Mouse (Mus musculus): ENCODE measurements around the gene Wbp2nl. TPM values are rescaled to one million over a fixed set of nuclear protein-coding genes. Genes with fewer than 3 reads are reported as not detected.
A peak's percentile ranks its signal among the peaks of the same experiment; 100 is the strongest.

Wbp2nl gene
- not detected in 2 replicates for total RNA-seq (2012; rRNA removed)
- not detected in 2 replicates for total RNA-seq (2014; rRNA removed)
- not detected in 2 replicates for polyA plus RNA-seq (2012; ENCODE audit: insufficient read length, low read depth)

DNA sequence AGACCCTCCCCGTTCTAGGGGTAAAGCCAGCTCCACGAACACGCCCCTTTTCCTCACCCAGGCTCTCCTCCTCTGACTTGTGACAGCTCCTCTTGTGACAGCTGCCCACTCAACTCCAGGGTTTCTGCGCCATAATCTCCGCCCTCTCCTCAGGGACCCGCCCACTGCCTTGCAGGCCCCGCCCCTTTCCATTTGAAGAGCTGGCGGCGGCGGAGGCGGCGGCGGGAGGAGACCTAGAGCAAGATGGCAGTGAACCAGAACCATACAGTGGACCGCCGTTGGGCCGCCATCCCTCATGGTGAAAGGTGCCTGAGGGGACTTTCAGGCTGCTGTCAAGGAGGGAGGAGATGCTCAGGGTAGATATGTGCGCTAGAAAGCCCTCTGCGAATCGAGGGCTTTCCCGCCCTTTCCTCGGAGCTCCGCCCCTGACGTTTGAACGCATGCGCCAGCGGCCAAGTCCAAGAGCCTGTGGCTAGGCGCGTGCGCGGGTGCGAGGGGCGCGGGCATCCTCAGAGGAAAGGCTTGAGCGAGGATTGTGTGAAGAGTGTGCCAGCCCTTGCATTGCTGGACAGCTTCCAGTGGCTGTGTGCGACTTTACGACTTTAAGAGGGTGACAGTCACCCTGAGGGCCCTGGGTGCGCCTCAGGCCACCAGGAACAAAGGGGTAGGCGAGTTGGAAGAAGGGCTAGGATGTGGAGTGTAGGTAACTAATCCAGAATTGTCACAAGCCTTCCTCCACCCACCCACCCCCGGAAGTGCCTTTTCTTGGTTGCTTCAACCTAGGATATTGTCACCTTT is at the start of gene Wbp2nl:
Gene Wbp2nl (plus strand): TSS at position 191 of the 798 bp plus-strand sequence.
- Histone ChIP-seq H3K9ac (ENCODE audit: insufficient read depth, low read depth) (no peak within 1 kb of the TSS), H3K79me2 (replicated peaks; ENCODE audit: control insufficient read depth, extremely low read depth, insufficient read depth, poor library complexity, severe bottlenecking) (no peaks in the 10 kb centered on the region), H3K4me2 (ENCODE audit: insufficient read depth, low read depth, poor library complexity, severe bottlenecking) (no peak within 1 kb of the TSS), H3K4me1 (ENCODE audit: control insufficient read depth in 1 of 2, insufficient read depth in 2 of 2) (no peaks in the 10 kb centered on the region), H3K27me3 (replicated peaks) (peaks cover 41% of the 10 kb centered on the region), H3K9me3 (replicated peaks; ENCODE audit: low read length) (peaks cover 6% of the 10 kb centered on the region), H3K36me3 (replicated peaks in 1 of 2; ENCODE audit: control insufficient read depth in 1 of 2, insufficient read depth in 1 of 2, low read length in 1 of 2) (no peaks in the 10 kb centered on the region), H3K4me3 (replicated peaks in 1 of 3; ENCODE audit: low read depth in 2 of 3, low read length in 2 of 3, poor library complexity in 1 of 3) (no peak within 1 kb of the TSS), H3K27ac (ENCODE audit: insufficient read depth, low read depth) (no peak within 1 kb of the TSS)
- TF ChIP-seq ZKSCAN1 (IDR thresholded peaks at IDR 0.05; ENCODE audit: borderline replicate concordance, low read depth, low read length) = no peak
- in situ Hi-C loops (cut with MboI; ENCODE audit: low pct_ligation_motif_present, low pct_unique_long_range_greater_than_20kb, low sequenced_read_pairs) (loop anchor here (25.0 kb wide), 1 partner anchor 488 kb away; the partner anchor contains the start of gene Cyp2d26), dilution Hi-C loops (cut with MboI; ENCODE audit: extremely low pct_ligation_motif_present, extremely low pct_unique_long_range_greater_than_20kb, low sequenced_read_pairs) (no loop called here)
- no peak for DNase-seq (ENCODE audit: extremely low read depth)

DNA sequence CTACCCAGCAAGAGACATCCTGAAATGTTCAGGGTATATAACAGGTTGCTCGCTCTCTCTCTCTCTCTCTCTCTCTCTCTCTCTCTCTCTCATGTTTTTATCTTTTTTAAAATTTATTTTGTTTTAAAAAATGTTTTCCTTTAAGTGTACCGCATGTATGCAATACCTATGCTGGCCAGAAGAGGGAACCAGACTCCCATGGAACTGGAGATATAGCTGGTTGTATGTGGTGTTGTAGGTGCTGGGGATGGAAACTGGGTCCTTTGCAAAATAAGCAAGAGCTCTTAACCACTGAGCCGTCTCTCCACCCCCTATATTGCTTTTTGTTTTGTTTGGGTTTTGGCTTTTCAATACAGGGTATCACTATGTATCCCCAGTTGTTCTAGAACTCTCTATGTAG is 47.2 kb upstream of the Wbp2nl start:
- Histone ChIP-seq H3K79me2 (replicated peaks; ENCODE audit: control insufficient read depth, extremely low read depth, insufficient read depth, poor library complexity, severe bottlenecking) (no peaks in the 10 kb centered on the region), H3K27me3 (replicated peaks) (peaks cover 29% of the 10 kb centered on the region), H3K27ac (ENCODE audit: insufficient read depth, low read depth) (no peak overlapping the region), H3K9me3 (replicated peaks; ENCODE audit: low read length) (peaks cover 9% of the 10 kb centered on the region), H3K4me2 (ENCODE audit: insufficient read depth, low read depth, poor library complexity, severe bottlenecking) (no peak overlapping the region), H3K4me1 (ENCODE audit: control insufficient read depth in 1 of 2, insufficient read depth in 2 of 2) (peaks cover 8 to 14% of the 10 kb centered on the region in 2 experiments), H3K9ac (ENCODE audit: insufficient read depth, low read depth) (no peak overlapping the region), H3K36me3 (replicated peaks in 1 of 2; ENCODE audit: control insufficient read depth in 1 of 2, insufficient read depth in 1 of 2, low read length in 1 of 2) (no peaks in the 10 kb centered on the region), H3K4me3 (replicated peaks in 1 of 3; ENCODE audit: low read depth in 2 of 3, low read length in 2 of 3, poor library complexity in 1 of 3) (no peak overlapping the region)
- no peak for TF ChIP-seq HCFC1 (IDR thresholded peaks at IDR 0.05; ENCODE audit: low read depth, low read length)
- TF ChIP-seq CTCF (conservative IDR thresholded peaks at IDR 0.05 in 1 of 2, IDR thresholded peaks at IDR 0.05 in 1 of 2; ENCODE audit: low read depth in 2 of 2, low read length in 2 of 2) = peak; percentile 14 to 47; a peak in 3 of 4 replicates
- peak; percentile 7 for TF ChIP-seq RAD21 (IDR thresholded peaks at IDR 0.05; ENCODE audit: low read depth, low read length)
- dilution Hi-C loops (cut with MboI; ENCODE audit: extremely low pct_ligation_motif_present, extremely low pct_unique_long_range_greater_than_20kb, low sequenced_read_pairs) (no loop called here), in situ Hi-C loops (cut with MboI; ENCODE audit: low pct_ligation_motif_present, low pct_unique_long_range_greater_than_20kb, low sequenced_read_pairs) (loop anchor here (25.0 kb wide), 1 partner anchor 836 kb away; the partner anchor contains the start of gene Serhl)
- DNase-seq (ENCODE audit: extremely low read depth) = no peak

DNA sequence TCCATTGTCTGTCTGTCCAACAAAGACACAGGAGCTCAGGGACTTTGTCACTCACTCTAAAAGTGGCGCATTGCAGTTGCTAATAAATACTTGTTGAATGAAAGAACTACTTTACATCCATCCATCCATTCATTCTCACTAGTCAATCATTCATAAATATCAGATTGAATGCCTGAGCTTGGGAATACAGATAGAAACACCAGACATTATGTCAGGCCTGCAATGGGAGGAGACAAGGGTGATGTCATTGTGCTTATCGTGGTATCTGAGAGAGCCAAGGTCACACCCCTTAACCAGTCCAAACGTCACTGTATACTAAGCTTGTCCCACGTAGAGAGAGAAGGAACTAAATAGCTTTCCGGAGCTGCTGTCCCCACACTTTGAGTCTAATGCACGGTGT is 46.7 kb upstream of the Wbp2nl start, which contains the start of gene 1500009C09Rik:
Gene 1500009C09Rik (plus strand): TSS at position 301 of the 400 bp plus-strand sequence.
- Histone ChIP-seq H3K27me3 (replicated peaks) (peaks cover 34% of the 10 kb centered on the region), H3K4me2 (ENCODE audit: insufficient read depth, low read depth, poor library complexity, severe bottlenecking) (no peak within 1 kb of the TSS), H3K79me2 (replicated peaks; ENCODE audit: control insufficient read depth, extremely low read depth, insufficient read depth, poor library complexity, severe bottlenecking) (no peaks in the 10 kb centered on the region), H3K4me1 (ENCODE audit: control insufficient read depth in 1 of 2, insufficient read depth in 2 of 2) (peaks cover 8 to 14% of the 10 kb centered on the region in 2 experiments), H3K36me3 (replicated peaks in 1 of 2; ENCODE audit: control insufficient read depth in 1 of 2, insufficient read depth in 1 of 2, low read length in 1 of 2) (no peaks in the 10 kb centered on the region), H3K9me3 (replicated peaks; ENCODE audit: low read length) (peaks cover 9% of the 10 kb centered on the region), H3K9ac (ENCODE audit: insufficient read depth, low read depth) (no peak within 1 kb of the TSS), H3K27ac (ENCODE audit: insufficient read depth, low read depth) (no peak within 1 kb of the TSS), H3K4me3 (replicated peaks in 1 of 3; ENCODE audit: low read depth in 2 of 3, low read length in 2 of 3, poor library complexity in 1 of 3) (no peak within 1 kb of the TSS)
- in situ Hi-C loops (cut with MboI; ENCODE audit: low pct_ligation_motif_present, low pct_unique_long_range_greater_than_20kb, low sequenced_read_pairs) = loop anchor here (25.0 kb wide), 1 partner anchor 835 kb away; the partner anchor contains the start of gene Serhl
- no peak for DNase-seq (ENCODE audit: extremely low read depth)
- dilution Hi-C loops (cut with MboI; ENCODE audit: extremely low pct_ligation_motif_present, extremely low pct_unique_long_range_greater_than_20kb, low sequenced_read_pairs) = no loop called here
- TF ChIP-seq PAX5 (IDR thresholded peaks at IDR 0.05; ENCODE audit: low read length) (no peak), USF1 (IDR thresholded peaks at IDR 0.05; ENCODE audit: low read depth, low read length) (no peak), MEF2A (IDR thresholded peaks at IDR 0.05; ENCODE audit: borderline replicate concordance, low read depth, low read length) (no peak), MAFK (IDR thresholded peaks at IDR 0.05; ENCODE audit: insufficient replicate concordance, low read length) (no peak), RCOR1 (conservative IDR thresholded peaks at IDR 0.05; ENCODE audit: low read depth, low read length) (no peak), ETS1 (conservative IDR thresholded peaks at IDR 0.05; ENCODE audit: low read depth, low read length) (no peak), CHD2 (IDR thresholded peaks at IDR 0.05; ENCODE audit: low read length) (no peak)
